Mouse (Mus musculus) retina, embryonic 14.5 days (tissue): ENCODE results near the gene Ifi27.
"Not testable (repeated sequence)": the region's sequence is repeated elsewhere in the genome, so short reads cannot be mapped to it uniquely, and the experiment has no call there.

Experiments used
- DNase-seq: peaks from one replicate; pipeline ENCODE4 v3.0.0-alpha.2; 2015; ENCODE audit warnings: low spot score

Ifi27 gene

GRCm38 (mm10) chr12:103433986-103434731 lies at the start of gene Ifi27:
Ifi27 (plus strand) TSS chr12:103434211.
- DNase-seq: peak; percentile 1

GRCm38 (mm10) chr12:103388505-103389347 lies 45.3 kb upstream of the Ifi27 start, which contains the start of gene Otub2:
Otub2 (plus strand) TSS chr12:103388682.
- DNase-seq: peak; percentile 96

- no peak for DNase-seq
Measured at GRCm38 (mm10) chr12:103389348-103389727, 44.7 kb upstream of the Ifi27 start.

- no peak for DNase-seq
Measured at GRCm38 (mm10) chr12:103389982-103390381, 44.0 kb upstream of the Ifi27 start.

GRCm38 (mm10) chr12:103391098-103391497 lies 42.9 kb upstream of the Ifi27 start:
- DNase-seq: no peak

GRCm38 (mm10) chr12:103393528-103393927 lies 40.5 kb upstream of the Ifi27 start:
- DNase-seq: no peak

- DNase-seq: no peak
Measured at GRCm38 (mm10) chr12:103395486-103396275, 38.3 kb upstream of the Ifi27 start.

- DNase-seq: no peak
Measured at GRCm38 (mm10) chr12:103396751-103397150, 37.3 kb upstream of the Ifi27 start.

- no peak for DNase-seq
Measured at GRCm38 (mm10) chr12:103404131-103404530, 29.9 kb upstream of the Ifi27 start.

- DNase-seq: no peak
Measured at GRCm38 (mm10) chr12:103407720-103408119, 26.3 kb upstream of the Ifi27 start, which contains the start of gene 9330161L09Rik. 9330161L09Rik (minus strand) TSS chr12:103407820.

- no peak for DNase-seq
Measured at GRCm38 (mm10) chr12:103408144-103408543, 25.9 kb upstream of the Ifi27 start.

- DNase-seq: peak; percentile 1
Measured at GRCm38 (mm10) chr12:103425016-103425728, 8.8 kb upstream of the Ifi27 start.

- peak; percentile 98 for DNase-seq
Measured at GRCm38 (mm10) chr12:103425729-103426470, 8.1 kb upstream of the Ifi27 start, which contains the start of gene Ddx24. Ddx24 (minus strand) TSS chr12:103425830.

GRCm38 (mm10) chr12:103426710-103427109 lies 7.3 kb upstream of the Ifi27 start:
- DNase-seq: no peak

GRCm38 (mm10) chr12:103433430-103433829 lies 581 bp upstream of the Ifi27 start:
- no peak for DNase-seq

- DNase-seq: no peak
Measured at GRCm38 (mm10) chr12:103434861-103435260, 850 bp downstream of the Ifi27 start.

GRCm38 (mm10) chr12:103437601-103438000 lies 3.6 kb downstream of the Ifi27 start:
- no peak for DNase-seq

GRCm38 (mm10) chr12:103443524-103443923 lies 9.5 kb downstream of the Ifi27 start, which contains the start of gene Ifi27l2a:
Ifi27l2a (minus strand) TSS chr12:103443680.
- no peak for DNase-seq

- DNase-seq: not testable (repeated sequence)
Measured at GRCm38 (mm10) chr12:103444261-103444660, 10.2 kb downstream of the Ifi27 start.

GRCm38 (mm10) chr12:103445060-103445459 lies 11.0 kb downstream of the Ifi27 start:
- DNase-seq: no peak

- DNase-seq: no peak
Measured at GRCm38 (mm10) chr12:103453361-103453760, 19.4 kb downstream of the Ifi27 start.
